Mouse (Mus musculus) liver, embryonic 14.5 days (tissue): Measurements from ENCODE around the gene Mrps16.

Source experiments
- CTCF ChIP-seq: IDR thresholded peaks from 2 replicates; pipeline ENCODE4 v1.5.1; 2016; ENCODE audit warnings: antibody characterized with exemption, low read depth, control low read depth
- EP300 ChIP-seq: IDR thresholded peaks from 2 replicates; pipeline ENCODE4 v1.6.1; 2016; ENCODE audit warnings: antibody characterized with exemption, low read depth

GRCm38 (mm10) chr14:20428593-20428992 lies 35.2 kb upstream of the Mrps16 start:
- TF ChIP-seq EP300 (no peak), CTCF (peak; percentile 46)
